In the genomic region with DNA sequence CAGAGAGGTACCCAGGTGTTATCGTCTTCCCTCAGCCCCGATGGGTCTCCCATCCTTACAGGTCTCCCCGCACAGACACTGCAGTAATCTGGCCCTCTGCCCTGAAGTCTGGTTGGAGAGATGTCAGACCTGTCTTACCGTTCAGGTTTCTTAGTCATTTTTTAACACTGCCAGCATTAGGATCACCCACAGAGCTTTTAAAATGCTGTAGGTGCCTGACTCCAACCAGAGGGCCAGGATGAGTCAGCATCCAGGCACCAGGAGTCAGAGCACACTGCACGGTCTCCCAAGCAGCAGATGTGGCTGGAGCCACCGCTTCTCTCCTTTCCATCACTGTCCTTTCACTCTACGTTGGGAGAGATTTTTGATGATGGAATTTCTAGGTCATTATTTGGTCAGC, we compare ENCODE assay signal across 22 mouse cellular contexts.
DNase-seq lines count a peak whose midpoint lies in the region; ATAC-seq and TF ChIP-seq lines count a peak whose summit lies in the region.
"Had no signal": no experiment of that assay in that cellular context is flagged by ENCODE, and none has a peak within 500 bp of the region (broad histone marks: within the 10 kb centered on the region; RNA-seq: fewer than 3 reads in every experiment).

No protein-coding gene starts in this region.

- H3K9ac ChIP-seq in kidney, embryonic 16.5 days (replicated peaks; ENCODE audit: low read length): no peak overlapping the region
- no peak overlapping the region for H3K9ac ChIP-seq in lung, postnatal 0 days (replicated peaks; ENCODE audit: low read depth)
- H3K9ac ChIP-seq: forebrain, embryonic 13.5 days; limb, embryonic 13.5 days; stomach, embryonic 15.5 days had no signal

- DNase-seq in cerebellum, postnatal 10 days: peak; percentile 28 to 36
- DNase-seq in cerebellum, adult 18-20 months: no peak
- no peak for DNase-seq in kidney, adult 18-20 months
- peak; percentile 57 for DNase-seq in 416B (ENCODE audit: low read depth)
- DNase-seq in kidney, postnatal 25 days: peak; percentile 41 to 64
- no peak for DNase-seq in lung, postnatal 0 days (ENCODE audit: low spot score)
- no peak for DNase-seq in layer of hippocampus, adult 11-12 months (ENCODE audit: low spot score)
- DNase-seq: adrenal gland, adult 8-10 months; cerebellum, adult 11 months; gastrocnemius, postnatal 25 days; heart, adult 2 months; heart, postnatal 4 days; lung, adult 2 months; lung, postnatal 36 days; retina, postnatal 1 day; thymus, adult 2 months had no signal

- WGBS in kidney, embryonic 16.5 days: 70% methylated on average over 7 of the region's 7 CpGs
- WGBS in lung, postnatal 0 days: 76% methylated on average over 7 of the region's 7 CpGs

- no peak for TF ChIP-seq EP300 in lung, postnatal 0 days (IDR thresholded peaks at IDR 0.05)

- no peaks in the 10 kb centered on the region for H3K9me3 ChIP-seq in kidney, embryonic 16.5 days (ENCODE audit: low read length)
- no peaks in the 10 kb centered on the region for H3K9me3 ChIP-seq in lung, postnatal 0 days (ENCODE audit: low read length)
- H3K9me3 ChIP-seq: forebrain, embryonic 13.5 days; limb, embryonic 13.5 days; stomach, embryonic 15.5 days had no signal

- no peaks in the 10 kb centered on the region for H3K36me3 ChIP-seq in kidney, embryonic 16.5 days (ENCODE audit: insufficient read depth, low read length)
- no peaks in the 10 kb centered on the region for H3K36me3 ChIP-seq in lung, postnatal 0 days (ENCODE audit: insufficient read depth, low read length)
- H3K36me3 ChIP-seq: limb, embryonic 13.5 days; stomach, embryonic 15.5 days had no signal

- H3K4me3 ChIP-seq in kidney, embryonic 16.5 days (ENCODE audit: low read length): no peak overlapping the region
- H3K4me3 ChIP-seq in lung, postnatal 0 days (ENCODE audit: low read depth, low read length): no peak overlapping the region
- H3K4me3 ChIP-seq: forebrain, embryonic 13.5 days; heart, adult 2 months; limb, embryonic 13.5 days; stomach, embryonic 15.5 days had no signal

- no peak for TF ChIP-seq CTCF in lung, postnatal 0 days (IDR thresholded peaks at IDR 0.05)

- H3K4me2 ChIP-seq in kidney, embryonic 16.5 days (replicated peaks; ENCODE audit: low read depth, low read length): no peak overlapping the region
- H3K4me2 ChIP-seq in lung, postnatal 0 days (replicated peaks; ENCODE audit: low read depth, low read length): no peak overlapping the region
- H3K4me2 ChIP-seq: forebrain, embryonic 13.5 days; limb, embryonic 13.5 days; stomach, embryonic 15.5 days had no signal

- ATAC-seq in kidney, embryonic 16.5 days (ENCODE audit: low FRiP score, low TSS enrichment): 0 out of 2 replicates have a peak, but pooled peaks have one; percentile 35
- no peak for ATAC-seq in lung, postnatal 0 days
- ATAC-seq: forebrain, embryonic 13.5 days; hindbrain, postnatal 0 days had no signal

- H3K27me3 ChIP-seq in kidney, embryonic 16.5 days (ENCODE audit: insufficient read depth, low read length): no peaks in the 10 kb centered on the region
- no peaks in the 10 kb centered on the region for H3K27me3 ChIP-seq in lung, postnatal 0 days (replicated peaks; ENCODE audit: insufficient read depth, low read length)
- H3K27me3 ChIP-seq: CH12.LX; forebrain, embryonic 13.5 days; limb, embryonic 13.5 days; stomach, embryonic 15.5 days had no signal

- peaks cover 14% of the 10 kb centered on the region; the same call in 1 of the 2 replicates for H3K4me1 ChIP-seq in kidney, embryonic 16.5 days (ENCODE audit: insufficient read depth, low read length)
- no peaks in the 10 kb centered on the region for H3K4me1 ChIP-seq in lung, postnatal 0 days (ENCODE audit: insufficient read depth, low read depth, low read length)
- H3K4me1 ChIP-seq: stomach, embryonic 15.5 days had no signal

- H3K27ac ChIP-seq in kidney, embryonic 16.5 days (ENCODE audit: low read length): no peak overlapping the region
- no peak overlapping the region for H3K27ac ChIP-seq in lung, postnatal 0 days (ENCODE audit: low read length)
- H3K27ac ChIP-seq: forebrain, embryonic 13.5 days; heart, adult 2 months; hindbrain, postnatal 0 days; limb, embryonic 13.5 days; stomach, embryonic 15.5 days had no signal

Comparison
In these comparisons a context has a peak if more than half of its experiments do, and no peak if none do; other contexts are left out.
1. DNase-seq: peak in cerebellum, postnatal 10 days (2 of 2), 416B (single experiment) and kidney, postnatal 25 days (2 of 2); none in cerebellum, adult 18-20 months (0 of 2), kidney, adult 18-20 months (single experiment), lung, postnatal 0 days (single experiment) and layer of hippocampus, adult 11-12 months (single experiment).